Mouse (Mus musculus) frontal cortex, postnatal 36 days (tissue): ENCODE measurements around the gene Olfr1293-ps.

Source experiments
- DNase-seq, 2 experiments: peaks; one replicate each; pipeline ENCODE4 v3.0.0; 2022; ENCODE audit warnings: low spot score in 2 of 2

Olfr1293-ps gene

GRCm38 (mm10) chr2:111524903-111525302, at the start of gene Olfr1293-ps:
TSS of gene Olfr1293-ps (plus strand) at chr2:111525203.
- no peak for DNase-seq

GRCm38 (mm10) chr2:111480519-111480918, 44.5 kb upstream of the Olfr1293-ps start, which contains the start of gene Olfr1289:
TSS of gene Olfr1289 (plus strand) at chr2:111480819.
- no peak for DNase-seq

DNA sequence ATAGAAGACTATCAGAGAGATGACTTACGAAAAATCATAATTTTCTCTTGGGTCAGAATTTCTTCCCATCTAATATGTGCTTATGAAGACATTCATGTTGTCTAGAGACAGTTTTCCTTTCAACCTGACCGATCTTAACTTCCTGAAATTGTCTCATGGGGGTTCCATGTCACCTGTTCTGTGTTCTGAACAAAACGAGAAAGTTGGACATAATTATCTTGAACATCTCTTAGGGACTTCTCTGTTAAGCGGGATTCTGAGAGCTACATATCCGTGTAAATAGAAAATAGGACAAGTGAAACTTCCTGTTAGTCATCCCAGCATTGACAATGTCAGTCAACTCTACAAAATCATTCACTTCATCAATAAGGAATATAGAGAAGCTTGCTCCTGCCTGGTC, 31.3 kb upstream of the Olfr1293-ps start, which contains the start of gene Olfr1290:
Gene Olfr1290 (minus strand): TSS at position 101 of the 400 bp plus-strand sequence.
- no peak for DNase-seq

GRCm38 (mm10) chr2:111496880-111497279, 28.1 kb upstream of the Olfr1293-ps start, which contains the start of gene Olfr1291-ps1:
TSS of gene Olfr1291-ps1 (plus strand) at chr2:111497180.
- DNase-seq: no peak

GRCm38 (mm10) chr2:111517451-111517850, 7.6 kb upstream of the Olfr1293-ps start:
- no peak for DNase-seq

GRCm38 (mm10) chr2:111540191-111540590, 15.2 kb downstream of the Olfr1293-ps start, which contains the start of gene Olfr1294:
TSS of gene Olfr1294 (minus strand) at chr2:111540291.
- DNase-seq: no peak

GRCm38 (mm10) chr2:111569581-111569980, 44.6 kb downstream of the Olfr1293-ps start, which contains the start of gene Olfr1295:
TSS of gene Olfr1295 (minus strand) at chr2:111569681.
- DNase-seq: no peak
